Mouse (Mus musculus) limb, embryonic 10.5 days (tissue): ENCODE data around the gene Frmd8. TPM values are rescaled to one million over a fixed set of nuclear protein-coding genes. Genes with fewer than 3 reads are reported as not detected.
"Not testable (repeated sequence)": the region's sequence is repeated elsewhere in the genome, so short reads cannot be mapped to it uniquely, and the experiment has no call there.

Experiments
- DNase-seq: peaks from one replicate; pipeline ENCODE4 v3.0.0-alpha.2; 2017; ENCODE audit warnings: low spot score
- H3K27ac ChIP-seq: fragments of 300-500 bp; sonication (generic); 2 replicates; pipeline ENCODE4 v1.5.1; 2016; ENCODE audit warnings: mild to moderate bottlenecking
- H3K27me3 ChIP-seq: fragments of 300-500 bp; sonication (generic); 2 replicates; pipeline ENCODE4 v1.6.1; 2016; ENCODE audit warnings: low read depth, mild to moderate bottlenecking; ENCODE audit not compliant: poor library complexity, severe bottlenecking
- H3K36me3 ChIP-seq: fragments of 300-500 bp; sonication (generic); 2 replicates; pipeline ENCODE4 v1.6.1; 2016; ENCODE audit warnings: mild to moderate bottlenecking, moderate library complexity
- H3K4me1 ChIP-seq: fragments of 300-500 bp; sonication (generic); 2 replicates; pipeline ENCODE4 v1.6.1; 2016
- H3K4me3 ChIP-seq: fragments of 300-500 bp; sonication (generic); 2 replicates; pipeline ENCODE4 v1.5.1; 2016; ENCODE audit warnings: mild to moderate bottlenecking, moderate library complexity
- H3K9me3 ChIP-seq: fragments of 300-500 bp; sonication (generic); replicated peaks from 2 replicates; pipeline ENCODE4 v1.6.1; 2016; ENCODE audit warnings: mild to moderate bottlenecking
- WGBS: fragments of 180-500 bp; shearing (Covaris S2); methylation state at CpG from one replicate; pipeline ENCODE4 v1.1.7; 2016; 5-methylcytosine and 5-hydroxymethylcytosine counted together
- polyA plus RNA-seq: library from polyadenylated mRNA; unstranded; fragments of >200 nt; fragmentation: Nextera tagmentation; extraction: Ambion mirVana; gene quantifications from 2 replicates; pipeline ENCODE4 v1.2.1, GENCODE M21; 2016

Gene Frmd8
- polyA plus RNA-seq, 1 experiment from 2014 or later: 48.7 TPM

- H3K36me3 ChIP-seq: no peaks in the 10 kb centered on the region
- no peaks in the 10 kb centered on the region for H3K9me3 ChIP-seq
- peak overlapping the region; percentile 4; the same call in 1 of the 2 replicates for H3K27ac ChIP-seq
- no peaks in the 10 kb centered on the region for H3K27me3 ChIP-seq
- H3K4me3 ChIP-seq: no peak overlapping the region
- H3K4me1 ChIP-seq: peaks cover 48% of the 10 kb centered on the region
- DNase-seq: no peak
- WGBS: 55% methylated on average over 12 of the region's 12 CpGs
Measured at GRCm38 (mm10) chr19:5819549-5819948, 55.5 kb downstream of the Frmd8 start.

- Histone ChIP-seq H3K9me3 (no peaks in the 10 kb centered on the region), H3K4me1 (peaks cover 38% of the 10 kb centered on the region), H3K27me3 (no peaks in the 10 kb centered on the region), H3K36me3 (no peaks in the 10 kb centered on the region), H3K4me3 (no peak overlapping the region), H3K27ac (peak overlapping the region; percentile 90)
- no peak for DNase-seq
- 81% methylated on average over 6 of the region's 6 CpGs for WGBS
Measured at GRCm38 (mm10) chr19:5818590-5818977, 56.5 kb downstream of the Frmd8 start.

- H3K27me3 ChIP-seq: no peaks in the 10 kb centered on the region
- WGBS: 25% methylated on average over 21 of the region's 21 CpGs
- no peaks in the 10 kb centered on the region for H3K9me3 ChIP-seq
- peak overlapping the region; percentile 37 for H3K4me3 ChIP-seq
- H3K36me3 ChIP-seq: no peaks in the 10 kb centered on the region
- H3K27ac ChIP-seq: peak overlapping the region; percentile 90
- DNase-seq: peak; percentile 83
- H3K4me1 ChIP-seq: peaks cover 32% of the 10 kb centered on the region
Measured at GRCm38 (mm10) chr19:5817703-5818589, 57.1 kb downstream of the Frmd8 start.

- Histone ChIP-seq H3K27ac (no peak overlapping the region), H3K4me1 (peaks cover 39% of the 10 kb centered on the region)
- 76% methylated on average over 4 of the region's 4 CpGs for WGBS
Measured at GRCm38 (mm10) chr19:5815928-5816327, 59.1 kb downstream of the Frmd8 start.

GRCm38 (mm10) chr19:5815010-5815409, 60.1 kb downstream of the Frmd8 start:
- no peaks in the 10 kb centered on the region for H3K27me3 ChIP-seq
- H3K36me3 ChIP-seq: no peaks in the 10 kb centered on the region
- no peak overlapping the region for H3K27ac ChIP-seq
- 91% methylated on average over 7 of the region's 7 CpGs for WGBS
- peaks cover 48% of the 10 kb centered on the region for H3K4me1 ChIP-seq
- H3K4me3 ChIP-seq: no peak overlapping the region
- no peak for DNase-seq
- no peaks in the 10 kb centered on the region for H3K9me3 ChIP-seq

More at GRCm38 (mm10) chr19:5815928-5816327, 59.1 kb downstream of the Frmd8 start:
- Histone ChIP-seq H3K9me3 (no peaks in the 10 kb centered on the region), H3K4me3 (no peak overlapping the region), H3K27me3 (no peaks in the 10 kb centered on the region), H3K36me3 (no peaks in the 10 kb centered on the region)
- no peak for DNase-seq

- H3K4me3 ChIP-seq, H3K27me3 ChIP-seq, H3K27ac ChIP-seq, H3K9me3 ChIP-seq, DNase-seq, H3K36me3 ChIP-seq: not testable (repeated sequence)
- WGBS: 66% methylated on average over 1 of the region's 1 CpGs
- peaks cover 53% of the 10 kb centered on the region for H3K4me1 ChIP-seq
Measured at GRCm38 (mm10) chr19:5814048-5814447, 61.0 kb downstream of the Frmd8 start.

DNA sequence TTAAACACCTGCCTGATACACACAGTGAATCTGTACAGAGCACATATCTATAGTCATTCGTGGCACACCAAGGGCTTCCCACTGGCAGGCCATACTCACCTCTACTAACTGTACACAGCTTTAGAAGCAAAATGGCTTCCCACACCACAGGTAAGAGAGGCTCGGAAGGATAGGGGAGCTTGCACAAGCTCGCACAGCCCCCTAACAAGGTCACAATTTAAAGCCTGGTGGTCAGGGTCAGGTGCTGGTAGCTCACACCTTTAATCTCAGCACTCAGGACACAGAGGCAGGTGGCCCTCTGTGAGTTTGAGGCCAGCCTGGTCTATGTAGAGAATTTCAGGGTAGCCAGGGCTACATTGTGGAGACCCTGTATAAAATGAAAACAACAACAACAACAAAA, 61.5 kb downstream of the Frmd8 start:
- DNase-seq: no peak
- no peaks in the 10 kb centered on the region for H3K27me3 ChIP-seq
- H3K27ac ChIP-seq: no peak overlapping the region
- no peaks in the 10 kb centered on the region for H3K36me3 ChIP-seq
- no peak overlapping the region for H3K4me3 ChIP-seq
- WGBS: 93% methylated on average over 3 of the region's 3 CpGs
- H3K4me1 ChIP-seq: peaks cover 54% of the 10 kb centered on the region
- H3K9me3 ChIP-seq: no peaks in the 10 kb centered on the region

GRCm38 (mm10) chr19:5811771-5812504, 63.1 kb downstream of the Frmd8 start:
- DNase-seq: no peak
- Histone ChIP-seq H3K36me3 (no peaks in the 10 kb centered on the region), H3K9me3 (no peaks in the 10 kb centered on the region), H3K4me1 (peaks cover 58% of the 10 kb centered on the region), H3K27ac (peak overlapping the region; percentile 74), H3K4me3 (no peak overlapping the region), H3K27me3 (no peaks in the 10 kb centered on the region)
- WGBS: 58% methylated on average over 7 of the region's 7 CpGs

GRCm38 (mm10) chr19:5810840-5811563, 64.1 kb downstream of the Frmd8 start:
- Histone ChIP-seq H3K4me1 (peaks cover 67% of the 10 kb centered on the region), H3K9me3 (no peaks in the 10 kb centered on the region), H3K27me3 (no peaks in the 10 kb centered on the region), H3K36me3 (no peaks in the 10 kb centered on the region), H3K4me3 (no peak overlapping the region), H3K27ac (peak overlapping the region; percentile 74)
- 79% methylated on average over 9 of the region's 9 CpGs for WGBS
- no peak for DNase-seq

DNA sequence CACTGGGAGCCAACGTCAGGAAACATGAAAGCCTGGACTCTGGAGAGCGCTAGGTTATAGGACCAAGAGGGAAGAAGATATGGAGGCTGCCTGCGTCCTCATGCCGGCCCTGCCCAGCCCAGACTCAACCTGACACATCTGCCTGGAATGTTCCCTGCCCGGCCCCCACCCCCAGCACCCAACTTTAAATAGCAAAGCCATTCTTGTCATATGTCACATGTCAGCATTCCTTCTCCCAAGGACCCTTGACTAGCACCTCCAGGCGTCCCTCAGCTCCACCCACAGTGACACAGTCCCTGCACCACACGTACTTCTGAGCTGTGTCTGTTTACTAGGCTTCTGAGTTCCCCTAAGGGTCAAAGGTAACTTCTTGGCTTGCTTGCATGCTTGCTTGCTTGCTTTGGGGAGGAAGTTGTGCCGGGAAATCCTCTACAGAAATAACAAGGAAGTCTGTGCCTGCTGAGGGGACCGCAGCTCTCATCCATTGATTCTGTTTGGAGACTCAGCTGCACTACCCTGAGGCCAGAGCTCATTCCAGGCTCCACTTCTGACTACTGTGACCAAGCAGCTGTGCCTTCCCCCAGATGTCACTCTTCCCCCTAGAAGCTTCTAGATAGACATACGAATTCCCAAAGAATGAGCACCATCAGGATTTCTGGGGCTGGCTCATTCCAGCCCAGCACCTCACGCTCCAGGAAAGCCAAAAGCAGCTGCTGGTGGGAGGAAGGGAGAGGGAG, 64.8 kb downstream of the Frmd8 start:
- Histone ChIP-seq H3K9me3 (no peaks in the 10 kb centered on the region), H3K27me3 (no peaks in the 10 kb centered on the region), H3K27ac (peak overlapping the region; percentile 74), H3K4me3 (peak overlapping the region; percentile 8; the same call in 1 of the 2 replicates), H3K36me3 (no peaks in the 10 kb centered on the region), H3K4me1 (peaks cover 72% of the 10 kb centered on the region)
- 45% methylated on average over 11 of the region's 11 CpGs for WGBS
- no peak for DNase-seq

DNA sequence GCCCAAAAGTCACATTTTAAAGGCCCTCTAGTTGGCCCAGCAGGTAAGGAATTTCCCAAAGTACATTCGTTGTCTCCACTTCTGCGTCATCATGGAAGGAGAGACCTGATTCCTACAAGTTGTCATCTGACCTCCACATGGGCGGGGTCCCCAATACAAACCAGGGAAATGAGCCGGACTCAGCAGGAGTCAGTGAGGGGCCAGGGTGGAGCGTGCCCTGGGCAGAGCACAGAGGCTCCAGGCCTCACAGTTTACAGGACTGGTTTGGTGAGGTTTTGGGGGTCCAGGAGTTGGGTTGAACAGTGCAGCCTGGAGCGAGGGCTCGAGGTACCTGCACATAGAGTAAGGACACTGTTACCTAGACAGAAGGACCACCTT, 65.4 kb downstream of the Frmd8 start:
- Histone ChIP-seq H3K4me1 (peaks cover 78% of the 10 kb centered on the region), H3K4me3 (peak overlapping the region; percentile 8; the same call in 1 of the 2 replicates), H3K27me3 (no peaks in the 10 kb centered on the region), H3K9me3 (no peaks in the 10 kb centered on the region), H3K27ac (peak overlapping the region; percentile 74), H3K36me3 (no peaks in the 10 kb centered on the region)
- no peak for DNase-seq
- WGBS: 48% methylated on average over 7 of the region's 7 CpGs
